Mouse (Mus musculus): ENCODE results near the gene Ttc30a2. TPM values are rescaled to one million over a fixed set of nuclear protein-coding genes. Genes with fewer than 3 reads are reported as not detected.
"Not testable (repeated sequence)": the region's sequence is repeated elsewhere in the genome, so short reads cannot be mapped to it uniquely, and the experiment has no call there.

Ttc30a2 gene
- polyA plus RNA-seq, 1 experiment = not detected

DNA sequence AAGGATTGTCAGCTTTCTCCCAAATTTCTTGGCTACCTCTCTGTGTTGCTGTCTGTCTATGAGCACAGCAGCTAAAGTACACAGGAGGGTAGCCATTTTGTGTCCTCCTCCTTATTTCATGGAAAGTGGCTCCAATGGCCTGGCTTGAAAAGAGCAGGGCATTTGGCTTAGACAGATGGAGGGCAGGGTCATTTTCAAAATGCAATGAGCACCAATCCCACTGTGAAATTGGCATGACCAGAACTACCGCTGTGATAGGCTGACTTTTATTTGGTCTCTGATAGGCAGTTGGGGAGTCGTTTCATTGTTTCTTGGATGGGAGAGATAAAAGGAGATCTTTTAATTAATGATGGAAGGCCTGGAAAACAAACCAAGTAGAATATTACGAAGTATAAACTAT, 5.9 kb upstream of the Ttc30a2 start:
- Histone ChIP-seq H3K36me3 (ENCODE audit: control insufficient read depth) (no peaks in the 10 kb centered on the region), H3K4me1 (ENCODE audit: control insufficient read depth) (peaks cover 5% of the 10 kb centered on the region), H3K9me3 (ENCODE audit: control insufficient read depth, low read length) (0 out of 2 replicates have a peak, but pooled peaks cover 2% of the 10 kb centered on the region), H3K4me3 (replicated peaks) (no peak overlapping the region), H3K27me3 (ENCODE audit: control insufficient read depth) (no peaks in the 10 kb centered on the region)
- TF ChIP-seq GATA1 (IDR thresholded peaks at IDR 0.05; ENCODE audit: low read length) (no peak), TAL1 (IDR thresholded peaks at IDR 0.05; ENCODE audit: low read length) (no peak)

DNA sequence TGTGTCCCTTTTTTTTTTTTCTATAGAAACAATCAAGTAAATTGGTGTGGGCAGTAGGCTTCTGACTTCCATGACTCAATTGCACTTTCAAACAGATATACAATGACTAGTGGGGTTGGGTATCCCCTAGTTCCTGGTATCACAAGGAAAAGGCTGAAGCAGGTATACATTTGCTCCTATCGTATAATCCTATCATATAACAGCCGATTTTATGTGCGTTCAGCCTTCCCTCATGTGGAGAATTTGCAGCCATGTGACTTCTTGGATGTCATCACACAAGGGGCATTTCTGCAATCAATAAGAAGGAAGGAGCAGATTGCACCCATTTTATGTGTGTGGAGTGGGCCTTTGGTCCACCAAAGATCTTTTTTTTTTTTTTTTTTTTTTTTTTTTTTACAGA, 5.1 kb upstream of the Ttc30a2 start:
- Histone ChIP-seq H3K4me1 (ENCODE audit: control insufficient read depth) (peaks cover 5% of the 10 kb centered on the region), H3K4me3 (replicated peaks) (no peak overlapping the region), H3K27me3 (ENCODE audit: control insufficient read depth) (no peaks in the 10 kb centered on the region)

DNA sequence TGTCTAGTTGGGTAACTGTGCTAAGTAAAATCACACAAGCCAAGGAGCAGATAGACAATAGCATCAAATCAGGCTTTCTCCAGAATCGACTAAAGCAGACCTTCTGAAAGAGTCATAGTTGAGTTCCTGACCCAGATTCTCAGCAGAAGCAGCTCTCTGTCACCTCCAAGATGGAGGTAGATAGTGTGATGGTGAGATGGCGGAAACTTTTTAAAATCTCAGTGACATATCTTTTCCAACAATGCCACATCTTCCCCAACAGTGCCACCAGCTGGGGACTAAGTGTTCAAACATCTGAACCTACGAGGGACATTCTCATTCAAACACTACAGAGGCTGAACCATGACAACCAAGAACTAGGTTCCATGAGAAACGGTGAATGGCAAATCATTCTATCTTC, 4.7 kb upstream of the Ttc30a2 start:
- Histone ChIP-seq H3K4me3 (replicated peaks) (no peak overlapping the region), H3K9me3 (ENCODE audit: control insufficient read depth, low read length) (0 out of 2 replicates have a peak, but pooled peaks cover 2% of the 10 kb centered on the region), H3K4me1 (ENCODE audit: control insufficient read depth) (peaks cover 5% of the 10 kb centered on the region), H3K36me3 (ENCODE audit: control insufficient read depth) (no peaks in the 10 kb centered on the region), H3K27me3 (ENCODE audit: control insufficient read depth) (no peaks in the 10 kb centered on the region)
- TF ChIP-seq GATA1 (IDR thresholded peaks at IDR 0.05; ENCODE audit: low read length) (no peak), TAL1 (IDR thresholded peaks at IDR 0.05; ENCODE audit: low read length) (no peak)

More for the DNA sequence above, 5.1 kb upstream of the Ttc30a2 start:
- Histone ChIP-seq H3K36me3 (ENCODE audit: control insufficient read depth) (no peaks in the 10 kb centered on the region), H3K9me3 (ENCODE audit: control insufficient read depth, low read length) (0 out of 2 replicates have a peak, but pooled peaks cover 2% of the 10 kb centered on the region)
- no peak for TF ChIP-seq GATA1 (IDR thresholded peaks at IDR 0.05; ENCODE audit: low read length)

DNA sequence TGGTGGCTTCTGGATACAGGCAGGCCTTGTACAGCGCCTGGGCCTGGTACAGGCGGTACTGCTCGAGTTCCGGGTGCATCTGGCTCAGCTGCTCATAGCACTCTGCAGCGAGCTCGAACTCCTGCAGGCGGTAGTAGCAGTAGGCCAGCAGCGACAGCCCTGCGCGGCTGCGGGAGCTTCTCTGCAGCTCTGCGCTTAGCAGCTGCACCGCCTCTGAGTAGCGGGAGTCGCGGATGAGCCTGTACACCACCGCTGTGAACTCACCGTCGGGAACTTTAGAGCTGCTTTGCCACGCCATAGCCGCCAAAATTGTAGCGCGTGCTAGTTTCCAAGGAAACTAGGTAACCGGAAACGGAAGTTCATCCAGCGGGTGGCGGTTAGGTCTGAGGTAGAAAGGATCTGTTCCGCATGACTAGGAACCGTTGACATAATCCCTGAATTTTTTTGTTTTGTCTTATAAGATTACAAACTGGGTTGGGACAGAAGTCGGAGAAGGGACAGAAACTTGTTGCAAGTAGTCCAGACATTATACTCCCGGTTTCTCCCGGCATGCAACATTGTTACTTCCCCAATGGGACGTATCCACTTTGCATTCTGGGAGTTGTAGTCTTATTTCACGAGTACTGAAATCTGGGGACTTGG, 3.6 kb upstream of the Ttc30a2 start, which contains the start of gene Ttc30a1:
TSS of gene Ttc30a1 (minus strand) at position 528 of the 642 bp plus-strand sequence.
- not testable (repeated sequence) for H3K36me3 ChIP-seq (ENCODE audit: control insufficient read depth); H3K27me3 ChIP-seq (ENCODE audit: control insufficient read depth); H3K4me1 ChIP-seq (ENCODE audit: control insufficient read depth); H3K9me3 ChIP-seq (ENCODE audit: control insufficient read depth, low read length)
- H3K4me3 ChIP-seq (replicated peaks) = peak within 1 kb of the TSS; percentile 74

DNA sequence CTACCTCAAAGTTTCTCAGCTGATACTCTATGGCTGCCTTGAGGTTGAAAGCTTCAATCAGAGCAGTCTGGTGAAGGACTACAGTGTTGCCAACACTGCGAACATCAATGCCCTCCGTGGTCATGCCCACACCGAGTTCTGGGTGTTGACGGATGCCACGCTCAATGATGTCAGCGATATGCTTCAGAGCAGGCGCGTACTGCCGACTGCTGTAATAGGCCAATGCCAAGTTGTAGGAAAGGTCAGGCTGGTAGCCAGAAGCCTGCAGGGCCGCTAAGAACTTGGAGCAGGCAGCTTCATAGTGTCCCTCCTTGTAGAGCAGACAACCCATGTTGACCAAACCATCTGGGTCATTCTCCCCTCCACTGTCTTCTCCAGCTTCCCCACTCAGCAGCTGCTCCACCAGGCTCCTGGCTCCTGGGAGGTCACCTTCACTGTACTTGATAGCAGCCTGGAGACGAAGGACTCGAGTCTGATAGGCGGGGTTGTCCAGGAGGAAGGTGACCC, 3.0 kb upstream of the Ttc30a2 start:
- not testable (repeated sequence) for H3K27me3 ChIP-seq (ENCODE audit: control insufficient read depth); H3K36me3 ChIP-seq (ENCODE audit: control insufficient read depth); H3K4me1 ChIP-seq (ENCODE audit: control insufficient read depth); H3K9me3 ChIP-seq (ENCODE audit: control insufficient read depth, low read length)
- peak overlapping the region; percentile 74 for H3K4me3 ChIP-seq (replicated peaks)

DNA sequence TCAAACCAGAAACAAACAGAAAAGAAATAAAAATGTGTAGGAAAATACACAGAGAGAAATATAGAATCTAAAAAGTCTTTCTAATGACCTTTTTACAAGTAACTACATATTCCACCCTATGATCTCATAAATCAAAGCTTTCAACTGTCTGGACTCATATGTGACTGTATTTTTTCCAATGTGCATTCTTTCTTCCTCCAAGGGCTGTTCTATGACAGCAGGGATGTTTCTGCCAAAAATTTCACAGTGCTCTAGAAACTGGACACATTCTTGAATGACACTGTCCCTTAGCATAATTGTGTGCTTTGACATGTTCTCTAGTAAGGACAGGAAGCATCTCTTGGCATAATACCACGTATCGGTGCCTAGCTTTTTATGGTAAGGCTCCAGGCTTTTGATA, 1.9 kb downstream of the Ttc30a2 start:
- H3K9me3 ChIP-seq (ENCODE audit: control insufficient read depth, low read length); H3K36me3 ChIP-seq (ENCODE audit: control insufficient read depth); H3K4me3 ChIP-seq (replicated peaks); H3K27me3 ChIP-seq (ENCODE audit: control insufficient read depth); H3K4me1 ChIP-seq (ENCODE audit: control insufficient read depth): not testable (repeated sequence)

DNA sequence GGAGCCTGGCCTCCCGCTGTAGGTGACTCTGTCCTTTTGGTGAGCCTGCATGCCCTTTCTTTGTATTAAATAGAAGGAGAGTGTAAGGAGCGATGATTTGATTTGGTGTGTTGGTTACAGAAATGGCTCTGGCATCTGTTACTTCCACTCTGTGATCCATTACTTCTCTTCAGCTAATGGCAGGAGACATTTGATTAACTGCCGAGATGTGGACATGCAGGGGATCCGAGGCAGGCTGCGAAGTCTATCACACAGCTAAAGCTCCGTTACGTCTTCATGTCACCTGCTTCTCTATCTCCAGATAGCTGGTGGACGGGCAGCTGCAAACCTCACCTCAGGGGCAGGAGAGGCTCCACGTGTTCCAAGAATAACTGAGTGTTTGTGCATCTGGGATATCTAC, 3.8 kb downstream of the Ttc30a2 start:
- Histone ChIP-seq H3K36me3 (ENCODE audit: control insufficient read depth) (no peaks in the 10 kb centered on the region), H3K27me3 (ENCODE audit: control insufficient read depth) (peaks cover 2% of the 10 kb centered on the region; the same call in 1 of the 2 replicates), H3K4me3 (replicated peaks) (no peak overlapping the region), H3K4me1 (ENCODE audit: control insufficient read depth) (no peaks in the 10 kb centered on the region), H3K9me3 (ENCODE audit: control insufficient read depth, low read length) (no peaks in the 10 kb centered on the region)
- TF ChIP-seq GATA1 (IDR thresholded peaks at IDR 0.05; ENCODE audit: low read length) = no peak
- TF ChIP-seq TAL1 (IDR thresholded peaks at IDR 0.05; ENCODE audit: low read length) = no peak

DNA sequence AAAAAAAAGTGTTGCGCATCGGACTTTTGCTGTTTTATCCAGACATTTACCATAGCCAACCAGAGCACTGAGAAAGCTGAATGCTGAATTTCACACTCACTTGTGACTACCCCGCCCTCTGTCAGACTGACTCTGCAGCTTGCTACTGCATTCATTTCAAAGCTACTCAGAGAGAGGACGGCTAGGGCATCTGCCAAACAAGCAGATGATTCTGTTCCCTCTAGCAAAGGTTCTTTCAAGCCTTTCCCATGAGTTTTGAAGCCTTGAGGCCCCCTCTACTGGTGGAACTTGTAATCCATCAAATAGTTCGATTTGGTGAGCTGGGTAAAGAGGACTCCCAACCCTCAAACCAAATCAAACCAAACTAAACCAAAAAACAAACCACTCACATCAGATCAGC, 13.0 kb downstream of the Ttc30a2 start:
- no peak for TF ChIP-seq TAL1 (IDR thresholded peaks at IDR 0.05; ENCODE audit: low read length)
- Histone ChIP-seq H3K4me3 (replicated peaks) (no peak overlapping the region), H3K27me3 (ENCODE audit: control insufficient read depth) (no peaks in the 10 kb centered on the region; the same call in 1 of the 2 replicates), H3K36me3 (ENCODE audit: control insufficient read depth) (no peaks in the 10 kb centered on the region), H3K9me3 (ENCODE audit: control insufficient read depth, low read length) (no peaks in the 10 kb centered on the region), H3K4me1 (ENCODE audit: control insufficient read depth) (peaks cover 6% of the 10 kb centered on the region)

DNA sequence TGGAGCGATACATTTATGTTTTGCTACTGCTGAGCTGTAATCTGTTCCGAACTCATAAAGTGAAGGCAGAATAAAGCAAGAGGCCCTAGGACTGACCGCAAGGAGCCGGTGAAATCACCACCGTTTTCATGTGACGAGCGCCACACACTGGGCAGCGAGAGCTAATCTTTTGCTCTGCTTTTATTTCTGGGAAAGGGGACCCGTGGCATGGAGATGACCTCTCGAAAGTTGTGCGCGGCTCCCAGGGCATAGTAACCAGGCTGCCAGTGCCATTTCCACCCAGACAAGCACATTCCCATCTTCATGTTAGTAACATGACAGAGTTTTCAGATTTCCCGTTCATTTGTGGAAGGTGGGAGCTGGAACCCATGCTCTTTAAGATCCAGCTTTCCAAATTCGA, 13.5 kb downstream of the Ttc30a2 start:
- Histone ChIP-seq H3K4me1 (ENCODE audit: control insufficient read depth) (peaks cover 6% of the 10 kb centered on the region), H3K36me3 (ENCODE audit: control insufficient read depth) (no peaks in the 10 kb centered on the region), H3K4me3 (replicated peaks) (no peak overlapping the region)

DNA sequence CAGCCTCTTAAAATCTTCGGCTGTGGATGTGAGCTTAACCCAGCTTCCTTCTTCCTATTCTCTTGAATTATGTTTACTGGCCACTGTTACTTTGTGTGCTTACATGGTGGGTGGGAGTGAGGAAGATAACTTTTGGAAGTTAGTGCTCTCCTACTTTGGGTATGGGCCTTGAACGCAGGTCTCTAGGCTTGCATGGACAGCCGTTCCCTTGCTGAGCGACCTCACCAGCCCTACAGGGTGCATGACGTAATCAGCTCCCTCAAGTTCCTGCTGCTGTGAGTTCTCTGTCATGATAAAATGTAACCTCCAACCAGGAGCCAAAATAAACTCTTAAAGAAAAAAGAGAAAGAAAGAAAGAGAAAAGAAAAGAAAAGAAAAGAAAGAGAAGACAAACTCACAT, 13.9 kb downstream of the Ttc30a2 start:
- TF ChIP-seq TAL1 (IDR thresholded peaks at IDR 0.05; ENCODE audit: low read length) (no peak), GATA1 (IDR thresholded peaks at IDR 0.05; ENCODE audit: low read length) (no peak)
- H3K4me1 ChIP-seq (ENCODE audit: control insufficient read depth) = peaks cover 6% of the 10 kb centered on the region
- H3K27me3 ChIP-seq (ENCODE audit: control insufficient read depth) = no peaks in the 10 kb centered on the region; the same call in 1 of the 2 replicates
- no peaks in the 10 kb centered on the region for H3K9me3 ChIP-seq (ENCODE audit: control insufficient read depth, low read length)
- H3K4me3 ChIP-seq (replicated peaks) = no peak overlapping the region
- H3K36me3 ChIP-seq (ENCODE audit: control insufficient read depth) = no peaks in the 10 kb centered on the region

More for the DNA sequence above, 13.5 kb downstream of the Ttc30a2 start:
- Histone ChIP-seq H3K27me3 (ENCODE audit: control insufficient read depth) (no peaks in the 10 kb centered on the region; the same call in 1 of the 2 replicates), H3K9me3 (ENCODE audit: control insufficient read depth, low read length) (no peaks in the 10 kb centered on the region)
- no peak for TF ChIP-seq GATA1 (IDR thresholded peaks at IDR 0.05; ENCODE audit: low read length)
- TF ChIP-seq TAL1 (IDR thresholded peaks at IDR 0.05; ENCODE audit: low read length) = no peak
